Mouse (Mus musculus) testis, adult 2 months (tissue): ENCODE measurements around the gene Vtn.

Source experiments
- CTCF ChIP-seq: fragments of 200-500 bp; IDR thresholded peaks from 2 replicates; pipeline ENCODE4 v1.5.1; 2012; ENCODE audit warnings: low read depth, mild to moderate bottlenecking, inconsistent platforms, low read length, moderate library complexity; ENCODE audit not compliant: control insufficient read depth, insufficient read depth, insufficient replicate concordance
- POLR2A ChIP-seq: fragments of 200-500 bp; IDR thresholded peaks from 2 replicates; pipeline ENCODE4 v1.6.1; 2012; ENCODE audit warnings: low read depth, mild to moderate bottlenecking, inconsistent platforms, low read length, moderate library complexity; ENCODE audit not compliant: control insufficient read depth

GRCm38 (mm10) chr11:78536690-78537084 lies 37.8 kb downstream of the Vtn start:
- TF ChIP-seq CTCF (no peak), POLR2A (no peak)
